Mouse (Mus musculus): ENCODE results near the gene E2f6. TPM values are rescaled to one million over a fixed set of nuclear protein-coding genes. Genes with fewer than 3 reads are reported as not detected.

E2f6 gene
- polyA plus RNA-seq, 1 experiment from 2014 or later, result 75.3 TPM

DNA sequence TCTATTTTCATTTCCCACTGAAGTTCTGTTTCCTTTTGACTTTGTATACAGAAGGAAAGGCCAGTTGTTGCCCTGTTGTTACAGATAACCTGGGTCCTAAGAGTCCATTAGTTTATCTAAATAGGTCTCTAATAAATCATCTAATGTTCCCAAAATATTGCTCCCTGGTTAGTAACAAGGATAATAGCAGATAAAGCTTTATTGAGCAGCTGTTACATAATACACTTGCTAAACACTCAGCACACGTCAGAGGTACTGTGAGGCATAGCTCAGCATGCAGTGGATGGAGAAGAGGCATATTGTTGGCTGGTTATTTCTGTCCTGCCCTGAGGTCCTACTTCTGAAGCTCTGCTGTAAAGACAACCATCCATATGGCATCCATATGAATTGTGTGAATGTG is 66.9 kb downstream of the E2f6 start:
- Histone ChIP-seq H3K27me3 (ENCODE audit: control insufficient read depth, insufficient read depth, low read length) (no peaks in the 10 kb centered on the region), H3K9me3 (ENCODE audit: control insufficient read depth, low read length) (no peaks in the 10 kb centered on the region), H3K4me1 (replicated peaks; ENCODE audit: control insufficient read depth, insufficient read depth, low read length) (no peaks in the 10 kb centered on the region), H3K9ac (ENCODE audit: low read depth, low read length) (no peak overlapping the region), H3K4me2 (replicated peaks; ENCODE audit: low read depth, low read length) (no peak overlapping the region), H3K4me3 (ENCODE audit: low read depth, low read length) (no peak overlapping the region), H3K36me3 (ENCODE audit: control insufficient read depth, insufficient read depth, low read length) (no peaks in the 10 kb centered on the region), H3K27ac (ENCODE audit: low read depth, low read length) (no peak overlapping the region)
- DNase-seq (ENCODE audit: low spot score) (no peak), ATAC-seq (ENCODE audit: low FRiP score) (no peak)
- 72% methylated on average over 1 of the region's 1 CpGs for WGBS

GRCm38 (mm10) chr12:16879369-16879768 is 68.6 kb downstream of the E2f6 start:
- no peaks in the 10 kb centered on the region for H3K4me1 ChIP-seq (replicated peaks; ENCODE audit: control insufficient read depth, insufficient read depth, low read length)
- H3K36me3 ChIP-seq (ENCODE audit: control insufficient read depth, insufficient read depth, low read length), result no peaks in the 10 kb centered on the region
- WGBS, result 85% methylated on average over 1 of the region's 1 CpGs
- no peak overlapping the region for H3K4me2 ChIP-seq (replicated peaks; ENCODE audit: low read depth, low read length)
- no peaks in the 10 kb centered on the region for H3K27me3 ChIP-seq (ENCODE audit: control insufficient read depth, insufficient read depth, low read length)
- ATAC-seq (ENCODE audit: low FRiP score) (no peak), DNase-seq (ENCODE audit: low spot score) (no peak)
- no peak overlapping the region for H3K27ac ChIP-seq (ENCODE audit: low read depth, low read length)
- no peaks in the 10 kb centered on the region for H3K9me3 ChIP-seq (ENCODE audit: control insufficient read depth, low read length)
- H3K4me3 ChIP-seq (ENCODE audit: low read depth, low read length), result no peak overlapping the region
- no peak overlapping the region for H3K9ac ChIP-seq (ENCODE audit: low read depth, low read length)

DNA sequence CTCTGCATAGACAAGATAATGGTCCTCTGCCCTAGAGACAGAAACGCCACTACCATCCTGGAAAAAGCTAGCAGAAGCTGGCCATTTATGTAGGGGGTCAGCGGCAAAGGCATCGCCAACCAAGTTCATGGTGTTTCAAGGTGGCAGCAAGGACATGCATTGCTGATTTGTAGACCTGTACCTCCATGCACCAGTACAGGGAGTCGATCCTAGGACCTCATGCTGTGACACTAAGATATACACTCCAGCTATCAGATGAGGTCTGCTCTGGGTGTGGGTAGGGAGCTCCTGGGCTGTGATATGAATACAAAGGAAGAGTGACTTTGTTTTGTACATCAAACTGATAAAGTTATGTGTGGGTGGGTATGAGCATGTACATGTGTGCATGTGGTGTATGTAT is 69.3 kb downstream of the E2f6 start:
- Histone ChIP-seq H3K9me3 (ENCODE audit: control insufficient read depth, low read length) (no peaks in the 10 kb centered on the region), H3K27ac (ENCODE audit: low read depth, low read length) (no peak overlapping the region), H3K4me2 (replicated peaks; ENCODE audit: low read depth, low read length) (no peak overlapping the region), H3K9ac (ENCODE audit: low read depth, low read length) (no peak overlapping the region), H3K4me3 (ENCODE audit: low read depth, low read length) (no peak overlapping the region), H3K4me1 (replicated peaks; ENCODE audit: control insufficient read depth, insufficient read depth, low read length) (no peaks in the 10 kb centered on the region), H3K27me3 (ENCODE audit: control insufficient read depth, insufficient read depth, low read length) (no peaks in the 10 kb centered on the region), H3K36me3 (ENCODE audit: control insufficient read depth, insufficient read depth, low read length) (no peaks in the 10 kb centered on the region)
- no peak for DNase-seq (ENCODE audit: low spot score)
- ATAC-seq (ENCODE audit: low FRiP score), result no peak
- 87% methylated on average over 4 of the region's 4 CpGs for WGBS

DNA sequence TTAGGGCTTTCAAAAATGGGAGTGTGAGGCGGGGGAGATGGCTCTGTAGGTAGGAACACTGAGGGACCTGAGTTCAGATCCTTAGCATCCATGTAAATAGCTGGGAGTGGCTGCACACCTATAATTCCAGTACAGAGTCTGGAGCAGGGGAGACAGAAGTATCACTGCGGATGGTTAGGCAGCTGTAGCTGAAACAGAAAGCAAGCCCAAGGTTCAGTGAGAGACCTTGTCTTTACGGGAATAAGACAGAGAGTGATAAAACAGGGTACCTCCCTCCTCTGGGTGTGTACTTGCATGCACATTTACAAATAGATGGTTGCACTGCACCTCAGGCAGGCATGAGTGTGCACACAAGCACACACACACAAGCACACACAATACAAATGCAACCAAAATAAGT is 71.7 kb downstream of the E2f6 start:
- H3K9me3 ChIP-seq (ENCODE audit: control insufficient read depth, low read length), result no peaks in the 10 kb centered on the region
- H3K27me3 ChIP-seq (ENCODE audit: control insufficient read depth, insufficient read depth, low read length), result no peaks in the 10 kb centered on the region
- no peak overlapping the region for H3K4me3 ChIP-seq (ENCODE audit: low read depth, low read length)
- H3K4me2 ChIP-seq (replicated peaks; ENCODE audit: low read depth, low read length), result no peak overlapping the region
- no peak for DNase-seq (ENCODE audit: low spot score)
- no peak overlapping the region for H3K27ac ChIP-seq (ENCODE audit: low read depth, low read length)
- WGBS, result 91% methylated on average over 3 of the region's 3 CpGs
- no peaks in the 10 kb centered on the region for H3K36me3 ChIP-seq (ENCODE audit: control insufficient read depth, insufficient read depth, low read length)
- ATAC-seq (ENCODE audit: low FRiP score), result no peak
- H3K4me1 ChIP-seq (replicated peaks; ENCODE audit: control insufficient read depth, insufficient read depth, low read length), result no peaks in the 10 kb centered on the region
- H3K9ac ChIP-seq (ENCODE audit: low read depth, low read length), result no peak overlapping the region

DNA sequence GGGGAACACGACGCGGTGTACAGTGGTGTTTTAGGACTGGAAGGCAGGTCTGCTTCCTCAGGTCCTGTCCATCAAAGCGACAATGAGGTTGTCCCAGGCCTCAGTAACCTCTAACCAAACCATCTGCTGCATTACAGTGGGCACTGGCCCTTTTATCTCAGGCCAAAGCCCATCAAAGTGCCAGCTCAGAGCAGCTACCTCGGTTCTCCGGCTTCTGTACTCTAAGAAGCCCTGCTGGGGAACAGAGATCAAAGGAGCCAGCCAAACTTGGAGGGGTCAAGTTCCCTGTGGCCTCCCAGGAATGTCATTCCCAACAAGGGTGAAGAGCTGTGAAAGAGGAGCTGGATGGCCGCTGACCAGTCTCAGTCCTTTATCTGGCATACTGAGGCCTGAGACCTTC is 72.3 kb downstream of the E2f6 start:
- WGBS, result 61% methylated on average over 7 of the region's 7 CpGs

GRCm38 (mm10) chr12:16884534-16884933 is 73.8 kb downstream of the E2f6 start:
- Histone ChIP-seq H3K27me3 (ENCODE audit: control insufficient read depth, insufficient read depth, low read length) (no peaks in the 10 kb centered on the region), H3K36me3 (ENCODE audit: control insufficient read depth, insufficient read depth, low read length) (no peaks in the 10 kb centered on the region), H3K27ac (ENCODE audit: low read depth, low read length) (no peak overlapping the region), H3K4me3 (ENCODE audit: low read depth, low read length) (no peak overlapping the region), H3K4me2 (replicated peaks; ENCODE audit: low read depth, low read length) (no peak overlapping the region), H3K9me3 (ENCODE audit: control insufficient read depth, low read length) (no peaks in the 10 kb centered on the region), H3K9ac (ENCODE audit: low read depth, low read length) (no peak overlapping the region), H3K4me1 (replicated peaks; ENCODE audit: control insufficient read depth, insufficient read depth, low read length) (no peaks in the 10 kb centered on the region)
- WGBS, result 87% methylated on average over 4 of the region's 4 CpGs
- ATAC-seq (ENCODE audit: low FRiP score), result no peak
- DNase-seq (ENCODE audit: low spot score), result no peak

More for the DNA sequence above, 72.3 kb downstream of the E2f6 start:
- H3K27me3 ChIP-seq (ENCODE audit: control insufficient read depth, insufficient read depth, low read length), result no peaks in the 10 kb centered on the region
- no peak overlapping the region for H3K9ac ChIP-seq (ENCODE audit: low read depth, low read length)
- no peaks in the 10 kb centered on the region for H3K9me3 ChIP-seq (ENCODE audit: control insufficient read depth, low read length)
- no peak overlapping the region for H3K4me3 ChIP-seq (ENCODE audit: low read depth, low read length)
- no peak for DNase-seq (ENCODE audit: low spot score)
- no peaks in the 10 kb centered on the region for H3K36me3 ChIP-seq (ENCODE audit: control insufficient read depth, insufficient read depth, low read length)
- no peak overlapping the region for H3K27ac ChIP-seq (ENCODE audit: low read depth, low read length)
- no peak overlapping the region for H3K4me2 ChIP-seq (replicated peaks; ENCODE audit: low read depth, low read length)
- H3K4me1 ChIP-seq (replicated peaks; ENCODE audit: control insufficient read depth, insufficient read depth, low read length), result no peaks in the 10 kb centered on the region
- ATAC-seq (ENCODE audit: low FRiP score), result no peak

- no peaks in the 10 kb centered on the region for H3K9me3 ChIP-seq (ENCODE audit: control insufficient read depth, low read length)
These were observed 75.6 kb downstream of the E2f6 start for GRCm38 (mm10) chr12:16886354-16886753.

More at GRCm38 (mm10) chr12:16886354-16886753, 75.6 kb downstream of the E2f6 start:
- ATAC-seq (ENCODE audit: low FRiP score), result no peak
- Histone ChIP-seq H3K36me3 (ENCODE audit: control insufficient read depth, insufficient read depth, low read length) (no peaks in the 10 kb centered on the region), H3K4me2 (replicated peaks; ENCODE audit: low read depth, low read length) (no peak overlapping the region), H3K27ac (ENCODE audit: low read depth, low read length) (no peak overlapping the region), H3K4me1 (replicated peaks; ENCODE audit: control insufficient read depth, insufficient read depth, low read length) (no peaks in the 10 kb centered on the region), H3K4me3 (ENCODE audit: low read depth, low read length) (no peak overlapping the region), H3K27me3 (ENCODE audit: control insufficient read depth, insufficient read depth, low read length) (no peaks in the 10 kb centered on the region), H3K9ac (ENCODE audit: low read depth, low read length) (no peak overlapping the region)
- DNase-seq (ENCODE audit: low spot score), result no peak
- 94% methylated on average over 6 of the region's 6 CpGs for WGBS

Other genes starting within 250 kb of the E2f6 start
- 11.0 and 13.3 TPM in 2 replicates for gene Lpin1, start 200.0 kb upstream of the E2f6 start, polyA plus RNA-seq (2014; fragmentation: Nextera tagmentation; extraction: Ambion mirVana)
- gene Ntsr2, start 157.6 kb upstream of the E2f6 start, polyA plus RNA-seq (2014; fragmentation: Nextera tagmentation; extraction: Ambion mirVana), result 0.09 TPM in 1 of 2 replicates, not detected in the other
- gene Greb1, start 10.1 kb upstream of the E2f6 start, polyA plus RNA-seq (2014; fragmentation: Nextera tagmentation; extraction: Ambion mirVana), result 8.8 and 11.2 TPM in 2 replicates
- gene Rock2, start 83.9 kb downstream of the E2f6 start, polyA plus RNA-seq (2014; fragmentation: Nextera tagmentation; extraction: Ambion mirVana), result 15.4 and 17.9 TPM in 2 replicates
- 2.9 and 3.4 TPM in 2 replicates for gene Pqlc3, start 189.4 kb downstream of the E2f6 start, polyA plus RNA-seq (2014; fragmentation: Nextera tagmentation; extraction: Ambion mirVana)
- 1.7 and 3.2 TPM in 2 replicates for gene 2410004P03Rik, start 200.8 kb downstream of the E2f6 start, polyA plus RNA-seq (2014; fragmentation: Nextera tagmentation; extraction: Ambion mirVana)

Measured in hindbrain, embryonic 11.5 days (tissue).